Mouse (Mus musculus): ENCODE data around the gene Haus4.
A peak's percentile ranks its signal among the peaks of the same experiment; 100 is the strongest.

The Haus4 gene

GRCm38 (mm10) chr14:54572790-54573736 lies 18.6 kb upstream of the Haus4 start:
- DNase-seq = no peak

GRCm38 (mm10) chr14:54572122-54572521 lies 17.7 kb upstream of the Haus4 start:
- DNase-seq = no peak

- DNase-seq = no peak
Measured at GRCm38 (mm10) chr14:54569451-54570392, 15.3 kb upstream of the Haus4 start.

DNA sequence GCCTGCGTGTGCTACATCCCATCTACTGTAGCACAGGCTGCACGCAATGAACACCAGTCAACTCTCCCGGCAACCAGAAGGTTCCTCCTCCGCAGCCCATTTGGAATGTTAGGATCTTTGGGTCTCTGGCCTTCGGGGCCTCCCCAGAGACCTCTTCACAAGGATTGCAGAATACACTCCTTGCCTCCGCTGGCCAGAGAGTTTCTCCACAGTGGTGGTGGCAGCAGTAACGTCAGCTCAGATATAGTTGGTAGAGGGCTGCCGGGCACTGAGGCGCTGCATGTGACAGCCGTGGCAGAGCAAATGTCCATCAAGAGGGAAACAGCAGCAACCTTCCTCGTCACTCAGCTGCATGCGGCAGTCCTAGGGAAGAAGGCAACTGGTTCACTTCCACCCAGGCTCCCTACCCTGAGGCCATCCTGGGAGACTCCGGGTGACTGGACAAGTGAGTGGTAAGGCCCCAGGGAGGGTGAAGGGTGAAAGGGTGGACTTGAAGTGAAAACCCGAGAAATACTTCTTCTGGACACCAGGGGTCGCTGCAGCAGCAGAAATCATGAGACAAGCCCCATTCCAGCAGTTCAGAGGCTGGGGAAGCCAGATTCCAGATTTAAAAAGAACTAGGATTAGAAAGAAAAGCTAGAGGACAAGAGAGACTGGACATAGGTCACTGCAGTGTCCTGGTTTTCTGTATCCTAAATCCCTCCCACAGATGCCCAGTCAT lies 14.4 kb upstream of the Haus4 start:
- DNase-seq = peak; percentile 26 to 61

DNA sequence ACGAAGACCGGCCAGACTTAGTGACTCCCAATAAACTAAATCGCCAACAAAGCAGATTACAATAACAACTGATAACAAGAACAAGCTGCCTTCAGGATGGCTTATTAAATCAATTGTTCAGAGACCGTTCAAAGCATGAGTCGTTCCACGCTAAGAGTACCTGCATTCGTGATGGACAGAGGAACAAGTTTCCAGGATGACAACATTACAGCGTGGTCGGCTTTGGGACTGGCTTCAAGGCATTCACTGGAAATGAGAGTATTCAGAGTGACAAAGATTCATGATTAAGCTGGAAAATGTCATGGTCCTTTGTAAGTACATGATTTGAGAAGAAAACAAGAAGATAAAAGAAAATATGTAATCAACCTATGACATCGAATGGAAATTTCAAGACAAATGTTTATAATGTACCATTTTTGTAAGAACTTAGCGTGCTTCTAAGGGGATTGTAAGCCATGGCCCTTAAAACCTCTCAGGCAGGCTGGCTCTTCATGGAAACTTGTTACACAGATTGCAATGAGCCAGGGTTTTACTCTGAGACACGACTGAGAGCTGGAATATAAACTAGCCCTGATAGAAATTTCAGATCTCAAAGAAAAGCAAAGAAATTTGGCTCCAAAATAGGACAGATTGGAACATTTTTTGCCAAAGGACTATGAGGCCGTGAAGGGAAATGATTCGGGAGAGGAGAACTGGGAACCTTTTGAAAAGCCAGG lies 6.3 kb upstream of the Haus4 start:
- no peak for DNase-seq

GRCm38 (mm10) chr14:54557330-54557729 lies 2.9 kb upstream of the Haus4 start:
- DNase-seq = no peak

DNA sequence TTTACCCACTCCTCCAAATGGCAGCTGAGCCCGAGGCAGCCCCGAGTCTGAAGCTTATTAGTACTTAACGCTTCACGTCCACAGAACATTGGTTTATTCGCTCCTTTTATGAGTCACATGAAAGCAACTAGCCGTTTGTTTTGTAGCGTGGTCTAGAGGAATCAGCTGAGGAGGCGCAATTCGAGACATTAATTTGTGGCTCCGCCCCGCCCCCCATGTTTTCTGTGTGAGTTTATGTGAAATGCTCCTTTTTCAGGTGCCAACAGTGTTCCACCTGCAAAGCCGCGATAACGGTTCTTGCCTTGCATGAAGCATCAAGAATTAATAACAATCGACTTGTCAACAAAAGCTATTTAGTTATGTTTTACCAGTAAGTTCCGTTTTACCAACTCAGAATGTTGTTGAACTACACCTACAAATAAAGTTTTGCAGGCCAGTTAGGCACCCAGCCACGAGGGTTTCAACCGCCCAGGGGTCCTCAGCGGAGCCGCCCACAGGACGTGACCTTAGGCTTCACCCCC lies 902 bp downstream of the Haus4 start:
- peak in 1 of 2 experiments; percentile 15 for DNase-seq

DNA sequence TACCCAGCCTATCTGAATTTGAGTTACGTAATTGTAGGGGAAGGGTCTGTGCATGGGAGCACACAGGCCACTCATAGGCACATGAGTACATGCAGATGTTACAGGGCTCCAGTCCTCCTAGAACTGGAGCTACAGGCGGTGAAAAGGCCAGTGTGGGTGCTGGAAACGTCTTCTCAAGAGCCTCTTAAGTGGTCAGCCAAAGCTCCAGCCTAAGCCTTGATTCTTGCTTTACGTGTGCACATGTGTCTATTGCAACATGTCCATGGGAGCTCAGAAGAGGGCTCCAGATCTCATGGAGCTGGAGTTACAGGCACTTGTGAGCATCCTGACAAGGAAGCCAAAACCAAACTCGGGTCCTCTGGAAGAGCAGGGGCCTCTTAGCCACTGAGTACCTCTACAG lies 9.7 kb downstream of the Haus4 start:
- no peak for DNase-seq

GRCm38 (mm10) chr14:54540771-54541170 lies 13.6 kb downstream of the Haus4 start:
- no peak for DNase-seq

GRCm38 (mm10) chr14:54538580-54538979 lies 15.8 kb downstream of the Haus4 start:
- DNase-seq = no peak

DNA sequence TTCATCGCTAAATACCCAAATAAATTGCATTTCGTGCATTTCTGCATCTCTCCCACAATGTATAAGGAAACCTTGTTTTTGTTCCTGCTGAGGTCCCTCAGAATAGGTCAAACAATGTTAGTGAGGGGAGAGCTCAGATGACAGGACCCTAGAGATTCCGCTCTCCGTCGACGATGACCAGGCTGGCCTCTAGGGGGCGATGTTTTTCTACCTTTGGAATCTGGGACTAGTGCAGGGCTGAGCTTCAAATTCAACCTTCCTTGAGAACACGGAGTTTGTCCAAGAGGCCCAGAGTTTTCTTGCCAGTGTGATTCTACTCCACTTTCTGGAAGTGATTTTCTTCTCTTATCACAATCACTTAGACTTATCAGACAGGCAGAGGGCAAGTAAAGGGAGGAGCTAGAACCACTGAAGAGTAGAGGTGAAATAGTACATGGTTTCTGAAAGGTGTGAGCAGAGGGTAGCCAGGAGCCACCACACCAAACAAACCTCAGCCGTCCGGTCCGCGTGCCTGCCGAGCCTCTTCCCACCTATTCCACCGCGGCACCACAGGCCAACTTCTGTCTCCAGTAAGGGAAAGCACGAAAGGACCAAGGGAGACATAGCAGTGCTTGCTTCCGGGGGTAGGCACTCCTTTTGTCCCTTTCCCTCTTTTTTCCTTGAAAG lies 25.8 kb downstream of the Haus4 start:
- DNase-seq = peak; percentile 53 to 83

DNA sequence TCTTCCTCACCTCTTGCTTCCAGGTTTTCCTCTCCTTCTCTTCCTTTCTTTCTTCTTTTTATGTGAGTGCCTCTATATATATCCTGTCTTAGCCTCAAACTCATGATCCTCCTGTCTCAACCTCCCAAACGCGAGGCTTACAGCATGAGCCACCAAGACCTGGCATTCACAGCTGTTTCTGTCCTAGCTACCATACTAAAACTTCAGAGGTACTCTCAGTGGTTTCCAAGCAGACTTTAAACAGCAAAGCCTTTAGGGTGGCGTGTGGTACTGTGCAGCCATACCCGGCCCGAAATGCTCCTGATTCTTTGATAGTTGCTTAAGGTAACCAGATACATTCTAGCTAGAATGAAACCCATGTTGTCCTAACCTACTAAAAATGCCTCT lies 26.4 kb downstream of the Haus4 start:
- no peak for DNase-seq

GRCm38 (mm10) chr14:54527227-54528006 lies 27.0 kb downstream of the Haus4 start:
- DNase-seq = no peak

GRCm38 (mm10) chr14:54523600-54523999 lies 30.8 kb downstream of the Haus4 start:
- no peak for DNase-seq

DNA sequence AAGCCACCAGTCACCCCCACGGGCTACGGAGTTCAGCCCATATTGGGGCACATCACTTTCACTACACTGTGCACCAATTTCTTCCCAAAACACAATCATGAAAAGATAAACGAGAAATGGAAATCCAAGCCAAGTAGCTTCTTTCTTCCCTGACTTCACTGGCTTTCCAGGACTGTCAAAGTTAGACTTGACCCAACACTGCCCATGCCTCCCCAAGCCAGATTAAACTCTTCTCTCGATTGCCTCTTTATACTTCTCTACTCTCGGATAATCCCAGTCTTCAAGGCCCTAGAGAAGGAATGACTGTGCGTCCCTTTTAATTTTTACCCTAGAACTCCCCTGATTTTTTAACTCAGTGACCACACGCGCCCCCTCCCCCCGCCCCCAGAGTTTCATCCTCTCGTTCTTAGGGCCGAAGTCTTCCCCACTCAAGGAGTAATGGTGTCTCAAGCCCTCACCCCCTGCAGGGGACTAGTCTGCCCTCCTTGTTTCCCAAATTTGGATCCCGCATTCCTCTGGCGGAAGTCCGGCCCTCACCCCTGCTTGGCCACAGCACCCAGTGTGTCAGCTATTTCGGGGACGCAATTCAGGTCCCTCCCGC lies 37.6 kb downstream of the Haus4 start:
- no peak for DNase-seq

DNA sequence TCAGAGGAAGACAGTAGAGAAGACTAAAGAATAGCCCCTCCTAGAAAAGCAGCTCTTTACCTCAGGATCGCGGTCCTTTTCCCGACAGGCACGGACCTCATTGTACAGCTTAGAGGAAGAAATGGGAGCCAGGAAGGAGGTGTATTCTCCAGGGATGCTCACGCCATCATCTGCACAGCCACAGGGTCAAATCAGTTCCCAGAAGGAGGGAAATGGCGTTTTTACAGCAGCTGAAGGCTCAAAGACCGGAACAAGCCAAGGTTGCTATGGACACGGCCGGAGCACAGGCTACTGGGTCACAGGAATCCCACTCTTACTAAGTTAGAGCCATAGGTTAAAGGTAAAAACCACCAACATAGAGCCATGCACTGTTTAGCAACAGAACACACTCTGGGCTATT lies 44.6 kb downstream of the Haus4 start:
- no peak for DNase-seq

DNA sequence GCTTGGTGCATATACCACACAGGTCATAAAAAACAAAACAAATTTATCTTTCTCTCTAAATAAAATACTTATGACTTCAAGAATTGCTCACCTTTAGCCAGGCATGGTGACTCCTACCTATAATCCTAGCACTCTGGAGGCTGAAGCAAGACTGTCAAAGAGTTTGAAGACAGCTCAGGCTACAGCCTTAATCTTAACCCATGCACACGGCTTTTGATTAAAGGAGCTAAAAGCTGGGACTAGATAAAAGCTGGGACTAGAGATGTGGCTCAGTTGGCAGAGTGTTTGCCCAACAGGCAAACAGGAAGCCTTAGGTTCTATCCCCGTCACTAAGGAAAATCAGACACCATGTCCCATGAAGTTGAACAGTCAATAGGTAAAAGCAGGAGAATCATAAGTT lies 51.3 kb downstream of the Haus4 start:
- no peak for DNase-seq

- no peak for DNase-seq
Measured at GRCm38 (mm10) chr14:54501365-54501764, 53.1 kb downstream of the Haus4 start.

DNA sequence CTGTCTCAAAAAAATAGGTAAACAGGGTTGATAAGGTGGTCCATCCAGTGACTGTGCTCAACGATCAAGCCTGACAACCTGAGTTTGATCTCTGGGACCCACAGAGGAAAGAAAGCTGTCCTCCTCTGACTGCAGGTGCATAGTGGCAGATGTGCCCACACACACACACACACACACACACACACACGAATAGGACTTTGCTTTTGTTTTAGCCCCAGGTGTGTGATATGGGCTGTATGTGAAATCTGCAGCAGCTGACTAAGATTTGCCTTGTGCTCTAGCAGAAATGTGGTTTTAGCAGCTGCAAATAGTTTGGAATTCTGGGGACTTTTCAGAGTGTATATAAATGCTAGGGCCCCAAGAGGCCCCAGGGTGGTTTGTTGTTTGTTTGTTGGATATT lies 55.1 kb downstream of the Haus4 start:
- DNase-seq = no peak

- no peak for DNase-seq
Measured at GRCm38 (mm10) chr14:54496706-54497105, 57.7 kb downstream of the Haus4 start.

All from spleen, adult 18-20 months (tissue).